Mouse (Mus musculus): ENCODE data around the gene Slc41a2. TPM values are rescaled to one million over a fixed set of nuclear protein-coding genes. Genes with fewer than 3 reads are reported as not detected.

The Slc41a2 gene
- polyA plus RNA-seq, 1 experiment from 2014 or later, result 0.03 TPM

DNA sequence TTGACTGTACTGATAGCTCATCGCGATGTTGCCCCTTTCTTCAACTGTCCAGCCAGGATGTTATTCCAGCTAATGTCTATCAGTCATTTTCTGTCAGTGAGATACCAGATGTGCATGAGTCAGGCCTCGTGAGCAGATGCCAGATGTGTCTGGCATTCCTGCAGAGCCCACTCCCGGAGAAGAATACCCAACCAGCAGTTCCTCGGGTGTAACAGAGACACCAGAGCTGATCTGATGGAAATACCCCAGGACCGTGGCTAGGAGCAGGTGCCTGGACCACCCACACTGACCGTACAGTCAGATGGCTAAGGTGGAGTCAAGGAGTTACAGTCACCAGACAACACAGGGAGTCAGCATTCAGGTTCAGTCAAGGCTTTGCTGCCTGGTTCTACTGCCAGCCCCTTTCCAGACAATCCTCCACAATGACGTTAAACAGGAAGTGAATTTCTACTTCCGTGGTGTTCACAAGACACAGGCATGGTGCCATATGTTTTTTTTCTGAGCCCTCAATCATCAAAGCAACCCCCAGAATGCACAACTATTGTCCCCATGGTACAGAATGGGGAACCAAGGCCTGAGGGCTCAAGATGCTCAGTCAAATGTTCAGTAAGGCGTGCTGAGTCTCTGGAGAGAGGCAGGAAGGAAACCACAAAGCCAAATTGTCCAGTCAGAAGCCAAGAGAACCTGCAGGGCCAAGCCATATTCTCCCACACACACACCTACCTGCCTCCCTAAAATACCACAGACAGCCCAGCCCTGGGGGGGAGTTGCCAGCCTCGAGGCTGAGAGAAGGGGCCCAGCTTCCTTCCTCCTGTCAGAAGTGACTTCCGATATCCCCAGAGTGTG lies 153.8 kb downstream of the Slc41a2 start:
- Histone ChIP-seq H3K9ac (no peak overlapping the region), H3K36me3 (replicated peaks) (no peaks in the 10 kb centered on the region), H3K27ac (replicated peaks) (peak overlapping the region; percentile 29; the same call in 1 of the 2 replicates), H3K4me3 (replicated peaks) (no peak overlapping the region), H3K9me3 (replicated peaks) (no peaks in the 10 kb centered on the region), H3K4me2 (peak overlapping the region; percentile 19), H3K4me1 (replicated peaks) (peaks cover 40% of the 10 kb centered on the region), H3K27me3 (no peaks in the 10 kb centered on the region)
- WGBS (ENCODE audit: insufficient replicate concordance), result 30% methylated on average over 12 of the region's 12 CpGs
- ATAC-seq (ENCODE audit: insufficient read depth), result 0 out of 2 replicates have a peak, but pooled peaks have one; percentile 17

DNA sequence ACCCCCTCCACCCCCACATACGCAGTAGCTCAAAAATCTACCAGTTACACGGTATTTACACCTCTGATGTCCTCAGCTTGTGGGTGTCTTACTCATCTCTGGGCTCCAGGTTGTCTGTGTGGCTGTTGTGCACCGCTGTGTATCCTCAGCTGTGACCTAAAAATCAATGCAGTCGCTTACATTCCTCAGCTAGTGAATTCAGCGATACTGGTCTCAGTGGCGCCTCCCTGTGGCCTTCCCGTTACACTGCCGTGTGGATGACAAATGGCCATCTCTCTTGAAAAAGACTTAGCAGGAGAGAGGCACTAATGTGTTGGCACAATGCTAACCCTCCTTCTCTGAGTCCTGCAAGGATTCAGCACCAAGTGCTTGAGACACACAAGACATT lies 155.1 kb downstream of the Slc41a2 start:
- H3K9ac ChIP-seq, result no peak overlapping the region
- H3K36me3 ChIP-seq (replicated peaks), result no peaks in the 10 kb centered on the region
- H3K4me1 ChIP-seq (replicated peaks), result peaks cover 29% of the 10 kb centered on the region
- no peaks in the 10 kb centered on the region for H3K27me3 ChIP-seq
- no peak overlapping the region for H3K4me3 ChIP-seq (replicated peaks)
- WGBS (ENCODE audit: insufficient replicate concordance), result 30% methylated on average over 8 of the region's 8 CpGs
- H3K4me2 ChIP-seq, result no peak overlapping the region
- H3K9me3 ChIP-seq (replicated peaks), result no peaks in the 10 kb centered on the region
- no peak overlapping the region for H3K27ac ChIP-seq (replicated peaks)
- no peak for ATAC-seq (ENCODE audit: insufficient read depth)

DNA sequence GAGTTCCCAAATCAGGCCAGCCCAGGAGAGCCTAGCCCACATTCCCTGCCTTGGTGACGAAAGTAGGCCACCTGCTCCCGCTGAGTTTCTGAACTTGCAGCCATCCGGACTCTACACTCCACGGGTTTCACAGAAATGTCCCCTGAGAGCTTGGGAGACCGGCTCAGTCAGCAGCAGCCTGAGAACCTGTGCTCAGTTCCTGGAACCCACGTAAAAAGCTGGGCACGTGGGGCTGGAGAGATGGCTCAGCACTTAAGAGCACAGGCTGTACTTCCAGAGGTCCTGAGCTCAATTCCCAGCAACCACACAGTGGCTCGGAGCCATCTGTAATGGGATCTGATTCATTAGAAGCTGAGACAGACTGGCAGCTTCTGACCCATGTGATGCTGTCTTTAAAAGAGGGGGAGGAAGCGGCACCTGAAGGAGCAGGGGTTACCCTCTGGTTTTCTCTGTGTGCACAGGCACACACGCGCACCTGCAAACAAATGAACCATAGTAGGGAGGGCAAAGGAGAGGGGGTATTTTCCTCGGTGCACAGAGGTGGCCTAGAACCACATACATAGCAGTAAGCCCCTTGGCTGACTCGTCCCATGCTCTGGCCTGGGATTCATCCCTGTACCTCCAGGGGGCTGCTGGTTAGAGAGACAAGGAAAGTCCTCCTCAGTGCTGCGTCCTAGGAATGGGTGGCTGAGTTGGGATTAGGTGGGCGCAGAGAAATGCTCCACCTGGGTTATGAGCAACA lies 155.7 kb downstream of the Slc41a2 start:
- H3K4me2 ChIP-seq, result no peak overlapping the region
- H3K9me3 ChIP-seq (replicated peaks), result no peaks in the 10 kb centered on the region
- peaks cover 27% of the 10 kb centered on the region for H3K4me1 ChIP-seq (replicated peaks)
- H3K27ac ChIP-seq (replicated peaks), result no peak overlapping the region
- WGBS (ENCODE audit: insufficient replicate concordance), result 65% methylated on average over 15 of the region's 15 CpGs
- no peak for ATAC-seq (ENCODE audit: insufficient read depth)
- no peaks in the 10 kb centered on the region for H3K36me3 ChIP-seq (replicated peaks)
- no peak overlapping the region for H3K9ac ChIP-seq
- no peaks in the 10 kb centered on the region for H3K27me3 ChIP-seq
- H3K4me3 ChIP-seq (replicated peaks), result no peak overlapping the region

Other genes starting within 250 kb of the Slc41a2 start
- gene D10Wsu102e, start 22.3 kb upstream of the Slc41a2 start, polyA plus RNA-seq (2015; fragmentation: Nextera tagmentation; extraction: Ambion mirVana), result 0.18 and 0.22 TPM in 2 replicates
- gene Aldh1l2, start 196.3 kb upstream of the Slc41a2 start, polyA plus RNA-seq (2015; fragmentation: Nextera tagmentation; extraction: Ambion mirVana), result 0.21 and 0.55 TPM in 2 replicates
- 10.2 and 10.5 TPM in 2 replicates for gene Washc4, start 205.9 kb upstream of the Slc41a2 start, polyA plus RNA-seq (2015; fragmentation: Nextera tagmentation; extraction: Ambion mirVana)